Mouse (Mus musculus) forebrain, embryonic 13.5 days (tissue): ENCODE results near the gene Btg1-ps1. TPM values are rescaled to one million over a fixed set of nuclear protein-coding genes. Genes with fewer than 3 reads are reported as not detected.
"Not testable (repeated sequence)": the region's sequence is repeated elsewhere in the genome, so short reads cannot be mapped to it uniquely, and the experiment has no call there.

Experiments used
- ATAC-seq: fragments of 200-750 bp; cut with Nextera tagmentation; 2 replicates; pipeline ENCODE4 v1.8.0; 2017
- H3K27ac ChIP-seq: fragments of 300-500 bp; sonication (generic); 2 replicates; pipeline ENCODE4 v1.5.1; 2015; ENCODE audit warnings: inconsistent platforms, mild to moderate bottlenecking, moderate library complexity
- H3K27me3 ChIP-seq: fragments of 300-500 bp; sonication (generic); 2 replicates; pipeline ENCODE4 v1.6.1; 2015; ENCODE audit warnings: mild to moderate bottlenecking, inconsistent platforms
- H3K36me3 ChIP-seq: fragments of 300-500 bp; sonication (generic); 2 replicates; pipeline ENCODE4 v1.6.1; 2015; ENCODE audit warnings: mild to moderate bottlenecking, inconsistent platforms; ENCODE audit not compliant: poor library complexity, severe bottlenecking
- H3K4me1 ChIP-seq: fragments of 300-500 bp; sonication (generic); 2 replicates; pipeline ENCODE4 v1.6.1; 2015; ENCODE audit warnings: inconsistent platforms
- H3K4me2 ChIP-seq: fragments of 300-500 bp; sonication (generic); 2 replicates; pipeline ENCODE4 v1.6.1; 2015; ENCODE audit warnings: inconsistent platforms, mild to moderate bottlenecking, moderate library complexity
- H3K4me3 ChIP-seq: fragments of 300-500 bp; sonication (generic); 2 replicates; pipeline ENCODE4 v1.5.1; 2015; ENCODE audit warnings: mild to moderate bottlenecking, inconsistent platforms
- H3K9ac ChIP-seq: fragments of 300-500 bp; sonication (generic); 2 replicates; pipeline ENCODE4 v1.6.1; 2015; ENCODE audit warnings: mild to moderate bottlenecking, inconsistent platforms
- H3K9me3 ChIP-seq: fragments of 300-500 bp; sonication (generic); replicated peaks from 2 replicates; pipeline ENCODE4 v1.6.1; 2016; ENCODE audit warnings: inconsistent platforms
- WGBS: fragments of 180-500 bp; shearing (Covaris S2); methylation state at CpG from one replicate; pipeline ENCODE4 v1.1.7; 2015; 5-methylcytosine and 5-hydroxymethylcytosine counted together
- polyA plus RNA-seq: library from polyadenylated mRNA; unstranded; fragments of >200 nt; fragmentation: Nextera tagmentation; extraction: Ambion mirVana; gene quantifications from 2 replicates; pipeline ENCODE4 v1.2.1, GENCODE M21; 2015

The Btg1-ps1 gene
- not detected in 2 replicates for polyA plus RNA-seq

DNA sequence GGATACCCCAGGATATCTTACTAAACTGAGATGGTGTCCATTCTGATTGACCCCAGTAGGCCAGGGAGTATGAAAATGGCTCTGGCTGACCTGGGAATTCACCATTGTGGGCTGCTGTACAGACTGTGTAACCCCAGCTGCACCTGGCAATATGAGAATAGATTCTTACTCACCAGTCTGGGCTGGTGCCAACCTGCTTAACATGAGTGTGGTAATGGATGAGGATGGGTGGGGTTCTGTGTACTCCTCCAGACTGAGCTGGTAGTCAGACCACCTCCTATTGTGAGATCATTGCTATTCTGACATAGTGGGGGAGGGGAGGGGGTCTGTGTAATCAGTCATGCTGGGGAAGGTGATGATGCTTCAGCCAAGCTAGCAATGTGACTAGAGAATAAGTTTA is at the start of gene Btg1-ps1:
Gene Btg1-ps1 (minus strand): TSS at position 219 of the 400 bp plus-strand sequence.
- not testable (repeated sequence) for ATAC-seq, H3K27me3 ChIP-seq, H3K4me1 ChIP-seq, H3K4me3 ChIP-seq, H3K9me3 ChIP-seq, H3K27ac ChIP-seq, H3K4me2 ChIP-seq, H3K36me3 ChIP-seq, H3K9ac ChIP-seq

DNA sequence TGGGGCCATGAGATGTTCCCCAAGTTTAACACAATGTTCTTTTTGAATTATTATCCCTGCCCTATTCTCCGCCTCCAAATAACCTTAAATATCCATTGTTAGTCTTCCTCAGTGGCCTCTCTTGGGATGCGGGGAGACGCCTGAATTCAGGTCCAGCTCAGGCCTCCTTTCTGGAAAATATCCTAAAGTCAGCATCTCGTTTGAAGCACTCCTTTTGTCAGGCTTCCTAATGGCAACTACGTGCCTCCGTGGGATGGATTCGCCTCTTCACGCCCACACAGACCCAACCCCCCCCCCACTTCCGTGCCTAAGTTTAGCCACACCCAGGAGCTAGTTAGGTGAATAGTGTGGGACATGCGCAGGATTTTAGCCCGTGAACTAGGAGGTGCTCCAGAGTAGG is 47.6 kb upstream of the Btg1-ps1 start, which contains the start of gene Rhox10:
Gene Rhox10 (plus strand): TSS at position 301 of the 400 bp plus-strand sequence.
- H3K9me3 ChIP-seq: no peaks in the 10 kb centered on the region
- H3K27ac ChIP-seq: no peak within 1 kb of the TSS
- H3K36me3 ChIP-seq: no peaks in the 10 kb centered on the region
- H3K27me3 ChIP-seq: no peaks in the 10 kb centered on the region
- WGBS: 89% methylated on average over 11 of the region's 11 CpGs
- no peaks in the 10 kb centered on the region for H3K4me1 ChIP-seq
- ATAC-seq: no peak
- H3K4me3 ChIP-seq: no peak within 1 kb of the TSS
- H3K4me2 ChIP-seq: no peak within 1 kb of the TSS
- no peak within 1 kb of the TSS for H3K9ac ChIP-seq

DNA sequence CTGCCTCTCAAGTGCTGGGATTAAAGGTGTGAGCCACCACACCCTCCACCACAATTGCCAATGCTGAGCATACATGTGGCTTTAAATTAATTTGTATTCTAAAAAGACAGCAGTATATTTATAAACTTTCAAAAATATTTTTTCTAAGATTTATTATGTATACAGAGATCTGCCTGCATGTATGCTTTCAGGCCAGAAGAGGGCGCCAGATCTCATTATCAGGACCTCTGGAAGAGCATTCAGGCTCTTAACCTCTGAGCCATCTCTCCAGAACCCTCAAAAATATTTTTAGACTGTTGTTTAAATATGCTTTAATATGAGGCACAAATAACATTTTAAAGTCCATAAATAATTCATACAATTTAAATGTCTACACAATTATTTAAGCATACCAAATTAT is 42.9 kb upstream of the Btg1-ps1 start:
- Histone ChIP-seq H3K9ac (no peak overlapping the region), H3K9me3 (no peaks in the 10 kb centered on the region), H3K4me3 (no peak overlapping the region), H3K27ac (no peak overlapping the region), H3K36me3 (no peaks in the 10 kb centered on the region), H3K4me1 (no peaks in the 10 kb centered on the region), H3K27me3 (no peaks in the 10 kb centered on the region), H3K4me2 (no peak overlapping the region)
- no peak for ATAC-seq
- WGBS: 0% methylated on average over 1 of the region's 1 CpGs

DNA sequence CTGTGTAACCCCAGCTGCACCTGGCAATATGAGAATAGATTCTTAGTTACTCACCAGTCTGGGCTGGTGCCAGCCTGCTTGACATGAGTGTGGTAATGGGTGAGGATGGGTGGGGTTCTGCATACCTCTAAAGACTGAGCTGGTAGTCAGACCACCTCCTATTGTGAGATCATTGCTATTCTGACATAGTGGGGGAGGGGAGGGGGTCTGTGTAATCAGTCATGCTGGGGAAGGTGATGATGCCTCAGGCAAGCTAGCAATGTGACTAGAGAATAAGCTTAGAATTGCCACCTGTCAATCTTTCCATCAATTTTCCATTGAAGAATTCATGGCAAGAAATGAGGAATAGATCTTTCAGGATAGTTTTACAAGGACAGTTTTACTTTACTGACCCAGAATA is 24.4 kb upstream of the Btg1-ps1 start, which contains the start of gene Btg1-ps2:
Gene Btg1-ps2 (minus strand): TSS at position 101 of the 400 bp plus-strand sequence.
- not testable (repeated sequence) for H3K4me3 ChIP-seq, H3K9me3 ChIP-seq, H3K9ac ChIP-seq, H3K4me1 ChIP-seq, H3K27me3 ChIP-seq, H3K4me2 ChIP-seq, ATAC-seq, H3K36me3 ChIP-seq, H3K27ac ChIP-seq

DNA sequence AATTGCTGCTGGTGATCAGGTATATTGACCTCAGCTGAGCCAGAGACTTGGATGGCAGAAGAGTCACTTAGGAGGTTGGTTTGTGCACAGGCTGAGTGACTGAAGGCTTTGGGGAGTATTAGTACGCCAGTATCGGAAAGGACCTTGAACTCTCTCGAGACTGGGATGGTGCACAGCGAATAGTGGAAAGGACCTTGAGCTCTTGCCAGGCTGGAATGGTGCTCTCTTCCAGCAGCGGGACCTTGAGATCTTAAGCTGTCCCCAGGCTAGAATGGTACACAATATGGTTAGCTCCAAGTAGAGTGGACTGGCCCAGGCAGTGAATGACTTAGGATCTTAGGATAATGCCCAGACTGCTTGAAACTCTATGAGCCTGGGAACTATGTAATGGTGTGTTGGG is 21.1 kb upstream of the Btg1-ps1 start:
- WGBS: 93% methylated on average over 5 of the region's 5 CpGs
- no peak for ATAC-seq
- Histone ChIP-seq H3K4me3 (no peak overlapping the region), H3K4me2 (no peak overlapping the region), H3K27me3 (no peaks in the 10 kb centered on the region), H3K9me3 (no peaks in the 10 kb centered on the region), H3K36me3 (no peaks in the 10 kb centered on the region), H3K9ac (no peak overlapping the region), H3K27ac (no peak overlapping the region), H3K4me1 (no peaks in the 10 kb centered on the region)

DNA sequence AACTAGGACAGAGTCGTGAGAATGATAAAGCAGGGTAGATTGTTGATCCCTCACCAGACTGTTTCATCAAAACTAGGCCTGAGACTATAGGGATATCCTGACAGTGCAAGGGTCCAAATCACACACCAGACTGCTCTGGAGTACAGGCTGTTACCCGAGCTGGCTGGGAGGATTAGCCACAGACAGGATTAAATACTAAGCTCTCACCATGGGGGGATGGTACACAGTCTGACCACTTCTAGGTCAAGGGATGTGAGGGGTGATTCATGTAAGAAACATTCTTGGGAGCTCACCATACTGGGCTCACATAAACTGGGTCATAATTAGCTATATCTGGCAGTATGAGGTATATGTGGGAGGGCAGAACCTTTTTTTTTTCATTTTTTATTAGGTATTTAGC is 15.2 kb upstream of the Btg1-ps1 start:
- H3K27ac ChIP-seq: no peak overlapping the region
- no peaks in the 10 kb centered on the region for H3K9me3 ChIP-seq
- no peaks in the 10 kb centered on the region for H3K4me1 ChIP-seq
- no peaks in the 10 kb centered on the region for H3K27me3 ChIP-seq
- H3K4me3 ChIP-seq: no peak overlapping the region
- no peak for ATAC-seq
- H3K4me2 ChIP-seq: no peak overlapping the region
- WGBS: 46% methylated on average over 2 of the region's 2 CpGs
- no peaks in the 10 kb centered on the region for H3K36me3 ChIP-seq
- no peak overlapping the region for H3K9ac ChIP-seq

DNA sequence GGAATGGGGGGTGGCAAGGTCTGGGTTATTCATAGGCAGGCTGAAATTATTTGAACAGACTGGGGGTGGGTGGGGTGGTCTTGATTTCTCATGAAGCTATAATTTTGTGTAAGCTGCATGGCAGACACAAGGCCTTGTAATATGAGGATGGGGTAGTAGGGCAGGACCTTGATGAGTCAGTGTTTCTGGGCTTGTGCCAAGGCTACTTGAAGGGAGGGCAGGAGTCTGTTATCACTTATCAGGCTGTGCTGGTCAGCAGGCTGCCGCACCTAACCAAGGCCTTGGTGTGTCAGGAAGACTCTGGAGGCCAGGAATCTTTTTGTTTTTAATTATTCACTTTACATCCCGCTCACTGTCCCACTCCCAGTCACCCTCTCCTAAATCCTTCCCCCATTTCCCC is 9.9 kb downstream of the Btg1-ps1 start:
- no peak overlapping the region for H3K27ac ChIP-seq
- H3K27me3 ChIP-seq: no peaks in the 10 kb centered on the region
- no peak for ATAC-seq
- WGBS: 78% methylated on average over 2 of the region's 2 CpGs
- H3K36me3 ChIP-seq: no peaks in the 10 kb centered on the region
- no peak overlapping the region for H3K4me3 ChIP-seq
- H3K9ac ChIP-seq: no peak overlapping the region
- H3K4me2 ChIP-seq: no peak overlapping the region
- H3K9me3 ChIP-seq: no peaks in the 10 kb centered on the region
- H3K4me1 ChIP-seq: no peaks in the 10 kb centered on the region

Other genes with a start within 250 kb of the Btg1-ps1 start
- gene Rhox5, start 214.0 kb downstream of the Btg1-ps1 start, polyA plus RNA-seq: not detected in 2 replicates
- gene Rhox6, start 191.9 kb downstream of the Btg1-ps1 start, polyA plus RNA-seq: not detected in 2 replicates
- gene Rhox7a, start 187.1 kb downstream of the Btg1-ps1 start, polyA plus RNA-seq: not detected in 2 replicates
- 0.24 TPM in 1 of 2 replicates, not detected in the other for gene Rhox8, start 139.9 kb downstream of the Btg1-ps1 start, polyA plus RNA-seq
- not detected in 2 replicates for gene Rhox7b, start 121.6 kb downstream of the Btg1-ps1 start, polyA plus RNA-seq
- not detected in 2 replicates for gene Rhox9, start 117.0 kb downstream of the Btg1-ps1 start, polyA plus RNA-seq
- not detected in 2 replicates for gene Btg1-ps2, start 24.3 kb upstream of the Btg1-ps1 start, polyA plus RNA-seq
- gene Rhox10, start 47.7 kb upstream of the Btg1-ps1 start, polyA plus RNA-seq: not detected in 2 replicates
- gene Rhox11, start 66.3 kb upstream of the Btg1-ps1 start, polyA plus RNA-seq: not detected in 2 replicates
- gene Rhox12, start 92.1 kb upstream of the Btg1-ps1 start, polyA plus RNA-seq: not detected in 2 replicates
- gene Rhox13, start 102.4 kb upstream of the Btg1-ps1 start, polyA plus RNA-seq: not detected in 2 replicates
- gene Zbtb33, start 171.0 kb upstream of the Btg1-ps1 start, polyA plus RNA-seq: 5.1 and 5.4 TPM in 2 replicates
- gene Tmem255a, start 233.6 kb upstream of the Btg1-ps1 start, polyA plus RNA-seq: 12.5 and 16.1 TPM in 2 replicates